In genomic region chr10:61715462-61715837, GRCm38 (mm10) we compare ENCODE assay signal across 8 mouse cellular contexts. TPM values are rescaled to one million over a fixed set of nuclear protein-coding genes. Genes with fewer than 3 reads are reported as not detected.
A peak's percentile ranks its signal among the peaks of the same experiment; 100 is the strongest.
DNase-seq lines count a peak whose midpoint lies in the region; ATAC-seq and TF ChIP-seq lines count a peak whose summit lies in the region.

No protein-coding gene starts in this region.

- WGBS in lung, embryonic 14.5 days, result 2% methylated on average over 11 of the region's 11 CpGs
- 3% methylated on average over 11 of the region's 11 CpGs for WGBS in embryonic facial prominence, embryonic 15.5 days
- WGBS in limb, embryonic 10.5 days, result 3% methylated on average over 11 of the region's 11 CpGs
- 3% methylated on average over 11 of the region's 11 CpGs for WGBS in neural tube, embryonic 14.5 days

- no peak; the same call in 1 of the 2 replicates for ATAC-seq in lung, embryonic 14.5 days (ENCODE audit: insufficient read depth)
- peak; percentile 47 for ATAC-seq in embryonic facial prominence, embryonic 15.5 days (ENCODE audit: insufficient number of reproducible peaks, low FRiP score, low TSS enrichment, low read depth)
- peak; percentile 28; the same call in 1 of the 2 replicates for ATAC-seq in neural tube, embryonic 14.5 days (ENCODE audit: low read depth)

- no peak for DNase-seq in lung, embryonic 14.5 days
- no peak for DNase-seq in lung, adult 18-20 months
- DNase-seq in limb, embryonic 10.5 days (ENCODE audit: low spot score), result no peak
- DNase-seq in left cerebral cortex, adult 8-10 months (ENCODE audit: low spot score in 2 of 2), result no peak
- no peak for DNase-seq in cerebellum, postnatal 10 days
- DNase-seq in spleen, adult 18-20 months, result no peak

- peak overlapping the region; percentile 50 for H3K4me3 ChIP-seq in lung, embryonic 14.5 days (ENCODE audit: low read depth, low read length)
- peak overlapping the region; percentile 56 for H3K4me3 ChIP-seq in embryonic facial prominence, embryonic 15.5 days (replicated peaks)
- H3K4me3 ChIP-seq in limb, embryonic 10.5 days, result peak overlapping the region; percentile 67
- H3K4me3 ChIP-seq in neural tube, embryonic 14.5 days (ENCODE audit: low read depth, low read length), result peak overlapping the region; percentile 47

- H3K4me1 ChIP-seq in lung, embryonic 14.5 days (ENCODE audit: insufficient read depth), result 0 out of 2 replicates have a peak, but pooled peaks cover 3% of the 10 kb centered on the region
- H3K4me1 ChIP-seq in embryonic facial prominence, embryonic 15.5 days, result peaks cover 5% of the 10 kb centered on the region; the same call in 1 of the 2 replicates
- peaks cover 17% of the 10 kb centered on the region for H3K4me1 ChIP-seq in limb, embryonic 10.5 days
- 0 out of 2 replicates have a peak, but pooled peaks cover 3% of the 10 kb centered on the region for H3K4me1 ChIP-seq in neural tube, embryonic 14.5 days (ENCODE audit: control insufficient read depth, insufficient read depth, low read length)

- peak overlapping the region; percentile 50 for H3K9ac ChIP-seq in lung, embryonic 14.5 days
- peak overlapping the region; percentile 33; the same call in 1 of the 2 replicates for H3K9ac ChIP-seq in embryonic facial prominence, embryonic 15.5 days
- H3K9ac ChIP-seq in neural tube, embryonic 14.5 days (replicated peaks; ENCODE audit: low read depth, low read length), result peak overlapping the region; percentile 53

- H3K27me3 ChIP-seq in lung, embryonic 14.5 days (ENCODE audit: insufficient read depth, low read length), result no peaks in the 10 kb centered on the region
- no peaks in the 10 kb centered on the region for H3K27me3 ChIP-seq in embryonic facial prominence, embryonic 15.5 days
- peaks cover 17% of the 10 kb centered on the region; the same call in 1 of the 2 replicates for H3K27me3 ChIP-seq in limb, embryonic 10.5 days (ENCODE audit: low read depth, poor library complexity, severe bottlenecking)
- no peaks in the 10 kb centered on the region for H3K27me3 ChIP-seq in neural tube, embryonic 14.5 days (ENCODE audit: control insufficient read depth, insufficient read depth, low read length)

- no peaks in the 10 kb centered on the region for H3K9me3 ChIP-seq in lung, embryonic 14.5 days (ENCODE audit: low read depth, low read length)
- H3K9me3 ChIP-seq in embryonic facial prominence, embryonic 15.5 days (replicated peaks), result no peaks in the 10 kb centered on the region
- H3K9me3 ChIP-seq in limb, embryonic 10.5 days (replicated peaks), result no peaks in the 10 kb centered on the region
- no peaks in the 10 kb centered on the region for H3K9me3 ChIP-seq in neural tube, embryonic 14.5 days (ENCODE audit: control insufficient read depth, low read length)

- no peaks in the 10 kb centered on the region for H3K36me3 ChIP-seq in lung, embryonic 14.5 days (ENCODE audit: insufficient read depth)
- no peaks in the 10 kb centered on the region for H3K36me3 ChIP-seq in embryonic facial prominence, embryonic 15.5 days
- H3K36me3 ChIP-seq in limb, embryonic 10.5 days, result no peaks in the 10 kb centered on the region
- no peaks in the 10 kb centered on the region for H3K36me3 ChIP-seq in neural tube, embryonic 14.5 days (ENCODE audit: control insufficient read depth, insufficient read depth, low read length)

- H3K27ac ChIP-seq in lung, embryonic 14.5 days (ENCODE audit: low read depth), result no peak overlapping the region
- H3K27ac ChIP-seq in embryonic facial prominence, embryonic 15.5 days (replicated peaks), result no peak overlapping the region
- H3K27ac ChIP-seq in limb, embryonic 10.5 days, result peak overlapping the region; percentile 64
- H3K27ac ChIP-seq in neural tube, embryonic 14.5 days (ENCODE audit: low read depth, low read length), result no peak overlapping the region

- TF ChIP-seq CTCF in lung, embryonic 14.5 days (IDR thresholded peaks at IDR 0.05; ENCODE audit: low read depth), result no peak

- H3K4me2 ChIP-seq in lung, embryonic 14.5 days, result peak overlapping the region; percentile 76
- H3K4me2 ChIP-seq in embryonic facial prominence, embryonic 15.5 days (replicated peaks), result peak overlapping the region; percentile 85
- peak overlapping the region; percentile 92 for H3K4me2 ChIP-seq in neural tube, embryonic 14.5 days (ENCODE audit: low read depth, low read length)

RNA-seq across cellular contexts. Expression of gene Aifm2, which starts 0.4 kb away (rescaled TPM):
- 11.5 and 12.1 TPM in 2 replicates for polyA plus RNA-seq in lung, embryonic 14.5 days (2014; fragmentation: Nextera tagmentation; extraction: Ambion mirVana)
- polyA plus RNA-seq in embryonic facial prominence, embryonic 15.5 days (2015; fragmentation: Nextera tagmentation; extraction: Ambion mirVana), result 10.8 and 12.4 TPM in 2 replicates
- 8.3 and 11.3 TPM in 2 replicates for polyA plus RNA-seq in limb, embryonic 10.5 days (2016; fragmentation: Nextera tagmentation; extraction: Ambion mirVana)
- 12.8 and 13.0 TPM in 2 replicates for polyA plus RNA-seq in neural tube, embryonic 14.5 days (2014; fragmentation: Nextera tagmentation; extraction: Ambion mirVana)
- total RNA-seq in left cerebral cortex, adult 8-10 months (2022), result 10 to 100 TPM in 2 of 4 experiments, 1 to 10 TPM in 2; 9.6 to 10.8 (median 10.2) TPM

RNA-seq across cellular contexts. Expression of gene Tysnd1, which starts 20.1 kb away (rescaled TPM):
- polyA plus RNA-seq in lung, embryonic 14.5 days (2014; fragmentation: Nextera tagmentation; extraction: Ambion mirVana), result 37.2 and 41.4 TPM in 2 replicates
- polyA plus RNA-seq in embryonic facial prominence, embryonic 15.5 days (2015; fragmentation: Nextera tagmentation; extraction: Ambion mirVana), result 38.3 and 40.0 TPM in 2 replicates
- 38.2 and 39.9 TPM in 2 replicates for polyA plus RNA-seq in limb, embryonic 10.5 days (2016; fragmentation: Nextera tagmentation; extraction: Ambion mirVana)
- polyA plus RNA-seq in neural tube, embryonic 14.5 days (2014; fragmentation: Nextera tagmentation; extraction: Ambion mirVana), result 26.5 and 26.7 TPM in 2 replicates
- 10 to 100 TPM; 18.4 to 23.4 (median 20.7) TPM for total RNA-seq in left cerebral cortex, adult 8-10 months (2022)

RNA-seq across cellular contexts. Expression of gene Sar1a, which starts 35.4 kb away (rescaled TPM):
- 265 and 272 TPM in 2 replicates for polyA plus RNA-seq in lung, embryonic 14.5 days (2014; fragmentation: Nextera tagmentation; extraction: Ambion mirVana)
- polyA plus RNA-seq in embryonic facial prominence, embryonic 15.5 days (2015; fragmentation: Nextera tagmentation; extraction: Ambion mirVana), result 284 and 297 TPM in 2 replicates
- polyA plus RNA-seq in limb, embryonic 10.5 days (2016; fragmentation: Nextera tagmentation; extraction: Ambion mirVana), result 220 and 231 TPM in 2 replicates
- polyA plus RNA-seq in neural tube, embryonic 14.5 days (2014; fragmentation: Nextera tagmentation; extraction: Ambion mirVana), result 185 and 218 TPM in 2 replicates
- 100 to 1,000 TPM; 117 to 135 (median 124) TPM for total RNA-seq in left cerebral cortex, adult 8-10 months (2022)
